Mouse (Mus musculus): ENCODE measurements around the gene Slc35b3. TPM values are rescaled to one million over a fixed set of nuclear protein-coding genes. Genes with fewer than 3 reads are reported as not detected.

Slc35b3 gene
- total RNA-seq, 2 experiments from 2014 or later, result 2.4 TPM

DNA sequence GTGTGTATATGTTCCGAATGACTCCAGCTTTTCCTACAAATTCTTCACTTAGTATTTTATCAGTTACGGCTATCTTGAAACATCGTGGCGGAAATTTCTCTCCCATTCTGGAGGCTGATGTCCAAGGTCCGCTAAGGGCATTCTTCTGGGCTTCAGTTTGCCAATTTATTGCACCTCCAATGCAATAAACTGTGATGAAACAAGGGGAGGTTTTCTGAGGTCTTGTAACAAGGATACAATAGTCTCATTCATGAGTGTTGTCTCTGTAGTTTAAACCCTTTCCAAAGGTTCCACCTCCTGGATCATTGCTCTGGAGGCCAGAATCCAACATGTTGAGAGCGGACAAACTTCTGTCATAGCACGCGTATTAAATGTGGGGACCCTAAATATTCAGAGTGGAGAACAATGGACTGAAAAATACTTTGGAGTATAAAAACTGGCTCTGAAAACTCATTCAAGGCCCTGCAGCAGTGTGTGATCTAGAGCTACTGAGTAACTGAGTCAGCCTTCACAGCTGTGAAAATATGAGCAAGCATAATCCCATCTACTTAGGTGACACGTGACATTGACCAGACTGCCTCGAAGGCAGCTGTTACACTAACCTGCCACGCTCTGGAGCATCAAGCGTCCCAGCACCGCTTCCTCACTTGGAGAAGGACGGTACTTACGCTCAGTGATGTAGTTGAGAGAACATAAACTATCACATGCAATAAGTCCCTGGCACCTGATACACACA lies 30.7 kb downstream of the Slc35b3 start:
- no peak for DNase-seq
- Histone ChIP-seq H3K4me3 (no peak overlapping the region), H3K27ac (no peak overlapping the region)
- intact Hi-C loops (cut with DNase I), result no loop called here
- TF ChIP-seq CTCF (IDR thresholded peaks at IDR 0.05), result no peak

DNA sequence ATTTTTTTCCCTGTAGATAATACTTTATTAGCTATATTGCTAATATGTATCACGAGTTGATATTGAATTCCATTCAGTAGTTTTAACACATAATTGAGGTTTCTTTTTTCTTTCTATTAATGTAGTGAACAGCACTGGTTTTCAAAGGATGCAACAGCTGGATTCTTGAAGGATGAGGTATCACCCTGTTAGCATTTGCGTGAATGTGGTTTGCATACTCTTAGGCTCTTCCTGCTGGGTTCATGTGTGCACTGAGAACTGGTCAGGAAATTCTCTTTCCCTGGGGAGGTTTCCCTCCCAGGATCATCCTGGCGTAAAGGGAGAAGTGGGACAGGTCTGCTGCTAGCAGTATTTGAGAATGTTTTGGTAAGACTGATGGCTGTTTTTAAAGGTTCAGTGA lies 38.0 kb downstream of the Slc35b3 start:
- DNase-seq, result no peak
- Histone ChIP-seq H3K27ac (no peak overlapping the region), H3K4me3 (no peak overlapping the region)
- no peak for TF ChIP-seq CTCF (IDR thresholded peaks at IDR 0.05)
- intact Hi-C loops (cut with DNase I), result no loop called here

DNA sequence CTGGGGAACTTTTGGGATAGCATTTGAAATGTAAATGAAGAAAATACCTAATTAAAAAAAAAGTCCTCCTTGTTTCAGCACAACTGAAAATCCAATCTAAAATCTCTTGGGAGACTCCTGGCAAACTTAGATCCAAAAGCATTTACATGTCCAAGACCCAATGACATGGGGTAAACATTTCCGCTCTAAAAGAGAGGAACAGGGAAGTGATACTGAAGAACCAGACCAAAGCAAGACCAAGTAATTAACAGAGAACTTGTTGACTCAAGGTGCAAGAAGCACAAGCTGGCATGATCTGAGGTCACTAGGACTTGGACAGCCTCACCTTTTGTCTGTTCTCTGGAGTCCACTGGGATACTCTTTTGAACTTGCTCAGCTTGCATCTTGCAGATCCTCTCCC lies 39.4 kb downstream of the Slc35b3 start:
- no peak for TF ChIP-seq CTCF (IDR thresholded peaks at IDR 0.05)
- DNase-seq, result no peak
- Histone ChIP-seq H3K27ac (no peak overlapping the region), H3K4me3 (no peak overlapping the region)
- intact Hi-C loops (cut with DNase I), result no loop called here

- Histone ChIP-seq H3K4me3 (no peak overlapping the region), H3K27ac (no peak overlapping the region)
- TF ChIP-seq CTCF (IDR thresholded peaks at IDR 0.05), result no peak
- no peak for DNase-seq
- intact Hi-C loops (cut with DNase I), result no loop called here
These were observed 42.3 kb downstream of the Slc35b3 start for GRCm38 (mm10) chr13:38918188-38918885.

DNA sequence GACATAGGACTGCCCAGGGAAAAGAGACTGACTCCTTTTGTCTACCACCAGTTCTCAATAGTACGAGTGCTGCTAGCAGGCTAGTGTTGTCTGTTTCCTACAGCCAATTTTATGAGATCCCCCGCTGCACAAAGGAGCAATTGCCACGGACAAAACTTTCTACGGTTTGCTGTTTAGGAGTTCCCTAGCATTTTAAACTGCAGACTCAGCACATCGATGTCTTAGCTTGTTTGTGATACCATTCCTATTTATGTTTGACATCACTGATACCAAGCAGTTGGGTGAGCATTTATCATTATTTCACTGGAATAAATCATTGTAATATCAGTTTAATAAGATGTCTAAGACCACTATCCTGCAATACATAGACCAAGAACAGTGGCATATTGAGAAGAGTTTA lies 43.1 kb downstream of the Slc35b3 start:
- intact Hi-C loops (cut with DNase I), result no loop called here
- TF ChIP-seq CTCF (IDR thresholded peaks at IDR 0.05), result no peak
- no peak overlapping the region for H3K27ac ChIP-seq
- H3K4me3 ChIP-seq, result no peak overlapping the region
- no peak for DNase-seq

- Histone ChIP-seq H3K4me3 (no peak overlapping the region), H3K27ac (no peak overlapping the region)
- intact Hi-C loops (cut with DNase I), result no loop called here
- no peak for TF ChIP-seq CTCF (IDR thresholded peaks at IDR 0.05)
- no peak for DNase-seq
These were observed 45.9 kb downstream of the Slc35b3 start for GRCm38 (mm10) chr13:38914771-38915170.

DNA sequence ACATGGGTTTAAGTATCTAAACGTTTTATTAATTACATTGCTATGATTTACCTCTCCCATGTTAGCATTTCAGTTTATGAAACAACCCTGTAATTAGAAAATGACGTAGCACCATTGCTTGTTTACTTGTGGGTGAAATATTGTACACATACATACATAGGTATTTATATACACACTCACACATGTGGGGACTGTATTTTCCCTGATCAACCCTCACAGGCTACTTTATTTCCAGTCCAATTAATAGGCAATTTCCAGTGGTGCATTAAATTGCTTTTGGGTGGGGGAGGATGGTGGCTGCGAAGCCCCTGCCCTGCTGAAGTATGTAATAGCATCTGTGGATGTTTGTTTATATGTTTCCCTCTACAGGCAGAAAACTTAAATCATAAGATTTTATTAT lies 68.3 kb downstream of the Slc35b3 start:
- Histone ChIP-seq H3K27ac (no peak overlapping the region), H3K4me3 (no peak overlapping the region)
- DNase-seq, result no peak
- no peak for TF ChIP-seq CTCF (IDR thresholded peaks at IDR 0.05)
- intact Hi-C loops (cut with DNase I), result no loop called here

All from gastrocnemius, adult 2 months (tissue).